Mouse (Mus musculus) heart, embryonic 16.5 days (tissue): ENCODE measurements around the gene Adra2c. TPM values are rescaled to one million over a fixed set of nuclear protein-coding genes. Genes with fewer than 3 reads are reported as not detected.
A peak's percentile ranks its signal among the peaks of the same experiment; 100 is the strongest.

Experiments
- ATAC-seq: fragments of 200-750 bp; cut with Nextera tagmentation; replicated peaks from 2 replicates; pipeline ENCODE4 v1.8.0; 2017; ENCODE audit warnings: moderate number of reproducible peaks; ENCODE audit not compliant: insufficient read depth, low FRiP score; ENCODE audit errors: extremely low read depth
- H3K27ac ChIP-seq: fragments of 300-500 bp; sonication (generic); 2 replicates; pipeline ENCODE4 v1.5.1; 2014; ENCODE audit warnings: mild to moderate bottlenecking, low read length, control low read depth, moderate library complexity
- H3K27me3 ChIP-seq: fragments of 300-500 bp; sonication (generic); 2 replicates; pipeline ENCODE4 v1.6.1; 2014; ENCODE audit warnings: low read length, mixed read lengths; ENCODE audit not compliant: control insufficient read depth, insufficient read depth
- H3K36me3 ChIP-seq: fragments of 300-500 bp; sonication (generic); 2 replicates; pipeline ENCODE4 v1.6.1; 2014; ENCODE audit not compliant: control insufficient read depth, insufficient read depth
- H3K4me1 ChIP-seq: fragments of 300-500 bp; sonication (generic); 2 replicates; pipeline ENCODE4 v1.6.1; 2014; ENCODE audit warnings: low read length, mixed read lengths; ENCODE audit not compliant: control insufficient read depth, insufficient read depth
- H3K4me2 ChIP-seq: fragments of 300-500 bp; sonication (generic); 2 replicates; pipeline ENCODE4 v1.6.1; 2014; ENCODE audit warnings: low read depth, mild to moderate bottlenecking, control low read depth, low read length
- H3K4me3 ChIP-seq: fragments of 300-500 bp; sonication (generic); 2 replicates; pipeline ENCODE4 v1.5.1; 2014; ENCODE audit warnings: mild to moderate bottlenecking, control low read depth, low read length
- H3K9ac ChIP-seq: fragments of 300-500 bp; sonication (generic); 2 replicates; pipeline ENCODE4 v1.6.1; 2014; ENCODE audit warnings: low read length, control low read depth
- H3K9me3 ChIP-seq: fragments of 300-500 bp; sonication (generic); replicated peaks from 2 replicates; pipeline ENCODE4 v1.6.1; 2016; ENCODE audit warnings: low read length; ENCODE audit not compliant: control insufficient read depth
- WGBS: fragments of 180-500 bp; shearing (Covaris S2); extraction: QIAGEN DNeasy Blood & Tissue Kit; methylation state at CpG from one replicate; pipeline ENCODE4 v1.1.7; 2014; 5-methylcytosine and 5-hydroxymethylcytosine counted together
- polyA plus RNA-seq: library from polyadenylated mRNA; unstranded; fragments of >200 nt; fragmentation: Nextera tagmentation; extraction: Ambion mirVana; gene quantifications from 2 replicates; pipeline ENCODE4 v1.2.1, GENCODE M21; 2015

Gene Adra2c
- polyA plus RNA-seq, 1 experiment from 2014 or later = 0.04 TPM

DNA sequence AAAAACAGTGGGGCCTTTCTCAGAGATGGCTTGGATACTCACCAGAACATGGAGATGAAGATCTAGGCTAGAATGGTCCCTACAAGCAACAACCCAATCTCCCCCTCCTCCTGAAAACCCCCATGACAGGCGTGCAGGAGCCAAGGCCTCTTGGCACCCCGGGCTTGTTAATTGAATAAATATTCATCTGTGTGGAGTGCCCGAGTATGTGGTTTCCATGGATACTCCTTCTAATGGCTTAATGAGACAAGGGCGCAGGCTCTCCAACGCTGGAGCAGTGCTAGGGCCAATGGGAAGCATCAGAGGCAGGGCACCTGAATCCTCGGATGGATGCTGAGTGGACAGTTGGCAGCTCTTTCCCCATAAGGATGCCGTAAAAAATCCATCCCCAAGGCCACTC lies 10.6 kb upstream of the Adra2c start:
- no peaks in the 10 kb centered on the region for H3K9me3 ChIP-seq
- no peak overlapping the region for H3K9ac ChIP-seq
- H3K36me3 ChIP-seq = no peaks in the 10 kb centered on the region
- no peaks in the 10 kb centered on the region for H3K4me1 ChIP-seq
- WGBS = 66% methylated on average over 7 of the region's 7 CpGs
- H3K4me2 ChIP-seq = no peak overlapping the region
- no peak overlapping the region for H3K27ac ChIP-seq
- ATAC-seq = no peak
- no peak overlapping the region for H3K4me3 ChIP-seq
- peaks cover 19% of the 10 kb centered on the region for H3K27me3 ChIP-seq

DNA sequence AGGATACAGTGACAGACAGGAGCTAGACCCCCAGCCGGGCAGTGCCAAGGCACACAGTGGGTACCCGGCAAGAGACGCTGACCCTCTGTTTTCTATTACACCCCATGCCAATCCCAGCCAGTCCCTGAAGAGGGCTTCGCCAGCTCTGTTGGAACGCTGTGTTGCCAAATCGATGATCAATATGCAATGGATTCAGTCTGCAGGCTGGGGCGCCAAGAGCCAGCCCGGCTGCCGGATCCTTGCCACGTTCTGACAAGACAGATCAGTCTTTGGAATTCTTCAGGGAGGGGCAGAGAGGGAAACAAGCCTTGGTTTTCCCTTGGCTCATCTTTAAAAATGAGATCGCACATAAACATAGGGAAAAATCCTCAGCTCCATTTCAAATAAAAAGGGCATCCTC lies 2.8 kb upstream of the Adra2c start:
- Histone ChIP-seq H3K36me3 (no peaks in the 10 kb centered on the region), H3K27me3 (peaks cover 58% of the 10 kb centered on the region), H3K4me2 (no peak overlapping the region), H3K4me1 (peaks cover 4% of the 10 kb centered on the region), H3K9me3 (no peaks in the 10 kb centered on the region), H3K9ac (no peak overlapping the region), H3K4me3 (no peak overlapping the region), H3K27ac (no peak overlapping the region)
- 62% methylated on average over 11 of the region's 11 CpGs for WGBS
- no peak for ATAC-seq

DNA sequence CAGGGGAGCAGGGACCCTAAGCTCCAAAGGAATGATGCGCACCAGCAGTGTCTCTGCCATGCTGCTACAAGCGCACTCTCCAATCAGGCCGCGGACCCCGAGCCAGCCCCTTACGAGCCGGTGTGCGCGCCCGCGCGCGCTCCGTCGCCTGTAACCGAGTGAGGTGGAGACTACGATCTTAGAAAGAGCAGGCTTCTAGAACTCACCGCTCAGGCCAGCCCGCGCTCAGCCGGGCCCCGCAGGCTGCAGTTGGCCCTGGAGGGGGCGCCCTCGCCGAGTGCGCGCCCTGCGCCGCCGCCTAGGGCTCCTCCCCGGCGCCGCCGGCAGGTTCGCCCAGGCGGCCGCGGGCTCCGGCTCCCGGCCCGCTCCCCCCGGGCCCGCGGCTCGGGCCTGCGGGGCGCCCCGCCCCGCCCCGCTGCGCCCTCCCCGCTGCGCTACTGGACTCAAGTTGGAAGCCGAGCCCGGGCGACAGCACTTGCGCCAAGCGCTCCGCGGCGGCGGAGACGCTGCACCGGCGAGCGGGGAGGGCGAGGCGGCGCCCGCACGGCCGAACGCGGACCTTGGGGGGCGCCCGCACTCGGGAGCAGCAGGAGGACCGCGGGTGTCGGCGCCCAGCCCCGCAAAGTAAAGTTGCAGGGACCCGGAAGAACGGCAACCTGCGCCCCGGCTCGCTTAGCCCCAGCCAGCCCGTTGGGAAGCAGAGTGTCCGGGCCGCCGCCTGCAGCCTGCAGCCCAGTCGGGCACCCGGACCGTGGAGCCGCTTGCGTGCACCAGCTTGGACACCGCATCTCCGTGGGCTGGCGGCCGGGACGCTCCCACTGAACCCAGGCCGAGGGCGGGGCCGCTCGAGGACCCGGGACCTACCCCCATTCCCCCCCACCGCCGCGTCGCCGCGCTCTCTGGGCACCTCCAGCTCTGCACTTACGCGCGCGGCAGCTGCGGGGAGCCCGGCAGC lies 899 bp downstream of the Adra2c start:
- Histone ChIP-seq H3K27ac (no peak overlapping the region), H3K27me3 (peaks cover 89% of the 10 kb centered on the region), H3K4me2 (peak overlapping the region; percentile 87), H3K9me3 (no peaks in the 10 kb centered on the region), H3K4me3 (peak overlapping the region; percentile 59), H3K4me1 (peaks cover 4% of the 10 kb centered on the region), H3K36me3 (no peaks in the 10 kb centered on the region), H3K9ac (0 out of 2 replicates have a peak overlapping the region, but pooled peaks have one; percentile 7)
- no peak for ATAC-seq
- WGBS = under 1% methylated on average over 115 of the region's 118 CpGs

DNA sequence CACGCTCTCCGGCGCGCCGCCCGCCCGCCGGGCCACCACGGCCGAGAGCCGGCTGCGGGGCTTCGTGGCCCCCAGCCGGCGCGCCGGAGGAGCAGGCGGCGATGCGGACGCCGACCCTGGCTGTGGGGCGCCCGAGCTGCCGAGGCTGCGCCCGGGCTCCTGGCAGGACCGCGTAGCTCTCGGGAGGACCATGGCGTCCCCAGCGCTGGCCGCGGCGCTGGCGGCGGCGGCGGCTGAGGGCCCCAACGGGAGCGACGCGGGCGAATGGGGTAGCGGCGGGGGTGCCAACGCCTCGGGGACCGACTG lies 1.5 kb downstream of the Adra2c start:
- H3K36me3 ChIP-seq = no peaks in the 10 kb centered on the region
- H3K27ac ChIP-seq = no peak overlapping the region
- 0 out of 2 replicates have a peak overlapping the region, but pooled peaks have one; percentile 7 for H3K9ac ChIP-seq
- H3K9me3 ChIP-seq = no peaks in the 10 kb centered on the region
- H3K4me3 ChIP-seq = peak overlapping the region; percentile 59
- peaks cover 92% of the 10 kb centered on the region for H3K27me3 ChIP-seq
- no peak for ATAC-seq
- WGBS = 1% methylated on average over 49 of the region's 49 CpGs
- H3K4me1 ChIP-seq = peaks cover 4% of the 10 kb centered on the region
- H3K4me2 ChIP-seq = peak overlapping the region; percentile 87

DNA sequence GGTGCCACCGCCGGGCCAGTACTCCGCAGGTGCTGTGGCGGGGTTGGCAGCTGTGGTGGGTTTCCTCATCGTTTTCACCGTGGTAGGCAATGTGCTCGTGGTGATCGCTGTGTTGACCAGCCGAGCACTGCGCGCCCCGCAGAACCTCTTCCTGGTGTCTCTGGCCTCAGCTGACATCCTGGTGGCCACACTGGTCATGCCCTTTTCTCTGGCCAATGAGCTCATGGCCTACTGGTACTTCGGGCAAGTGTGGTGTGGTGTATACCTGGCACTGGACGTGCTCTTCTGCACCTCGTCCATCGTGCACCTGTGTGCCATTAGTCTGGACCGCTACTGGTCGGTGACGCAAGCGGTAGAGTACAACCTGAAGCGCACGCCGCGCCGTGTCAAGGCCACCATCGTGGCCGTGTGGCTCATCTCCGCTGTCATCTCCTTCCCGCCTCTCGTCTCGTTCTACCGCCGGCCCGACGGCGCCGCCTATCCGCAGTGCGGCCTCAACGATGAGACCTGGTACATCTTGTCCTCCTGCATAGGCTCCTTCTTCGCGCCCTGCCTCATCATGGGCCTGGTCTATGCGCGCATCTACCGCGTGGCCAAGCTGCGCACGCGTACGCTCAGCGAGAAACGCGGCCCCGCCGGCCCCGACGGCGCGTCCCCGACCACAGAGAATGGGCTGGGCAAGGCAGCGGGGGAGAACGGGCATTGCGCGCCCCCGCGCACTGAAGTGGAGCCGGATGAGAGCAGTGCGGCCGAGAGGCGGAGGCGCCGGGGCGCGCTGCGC lies 2.1 kb downstream of the Adra2c start:
- peaks cover 92% of the 10 kb centered on the region for H3K27me3 ChIP-seq
- no peak overlapping the region for H3K9ac ChIP-seq
- H3K4me1 ChIP-seq = peaks cover 4% of the 10 kb centered on the region
- peak overlapping the region; percentile 87 for H3K4me2 ChIP-seq
- ATAC-seq = no peak
- H3K27ac ChIP-seq = no peak overlapping the region
- H3K36me3 ChIP-seq = no peaks in the 10 kb centered on the region
- 4% methylated on average over 75 of the region's 75 CpGs for WGBS
- H3K4me3 ChIP-seq = peak overlapping the region; percentile 59
- no peaks in the 10 kb centered on the region for H3K9me3 ChIP-seq

DNA sequence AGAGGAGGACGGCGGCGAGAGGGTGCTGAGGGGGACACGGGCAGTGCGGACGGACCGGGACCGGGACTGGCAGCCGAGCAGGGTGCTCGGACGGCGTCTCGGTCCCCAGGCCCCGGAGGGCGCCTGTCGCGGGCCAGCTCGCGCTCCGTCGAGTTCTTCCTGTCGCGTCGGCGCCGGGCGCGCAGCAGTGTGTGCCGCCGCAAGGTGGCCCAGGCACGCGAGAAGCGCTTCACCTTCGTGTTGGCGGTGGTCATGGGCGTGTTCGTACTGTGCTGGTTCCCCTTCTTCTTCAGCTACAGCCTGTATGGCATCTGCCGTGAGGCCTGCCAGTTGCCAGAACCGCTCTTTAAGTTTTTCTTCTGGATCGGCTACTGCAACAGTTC lies 2.7 kb downstream of the Adra2c start:
- 4% methylated on average over 39 of the region's 40 CpGs for WGBS
- peaks cover 86% of the 10 kb centered on the region for H3K27me3 ChIP-seq
- no peaks in the 10 kb centered on the region for H3K9me3 ChIP-seq
- H3K9ac ChIP-seq = no peak overlapping the region
- H3K4me2 ChIP-seq = peak overlapping the region; percentile 45
- ATAC-seq = no peak
- no peaks in the 10 kb centered on the region for H3K36me3 ChIP-seq
- H3K4me1 ChIP-seq = peaks cover 4% of the 10 kb centered on the region
- peak overlapping the region; percentile 33 for H3K4me3 ChIP-seq
- H3K27ac ChIP-seq = no peak overlapping the region

DNA sequence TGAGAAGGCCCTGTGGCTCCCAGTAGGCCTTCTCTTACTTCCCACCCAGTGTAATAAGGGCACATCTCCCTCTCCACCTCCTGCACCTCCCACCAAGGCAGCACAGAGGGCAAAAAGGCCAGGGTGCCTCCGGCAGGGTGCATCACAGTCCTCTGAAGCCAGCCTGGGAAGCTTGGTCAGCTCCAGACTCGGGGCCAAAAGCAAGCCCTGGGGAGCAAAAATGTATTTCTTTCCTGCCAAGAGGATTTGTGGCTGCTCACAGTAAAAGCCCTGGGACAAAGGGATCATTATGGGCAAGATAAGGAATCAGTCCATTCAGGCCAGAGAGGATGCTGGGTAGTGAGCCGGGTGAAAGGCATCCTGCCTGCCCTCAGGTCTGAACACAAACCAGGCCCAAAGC lies 7.2 kb downstream of the Adra2c start:
- H3K4me2 ChIP-seq = no peak overlapping the region
- no peak overlapping the region for H3K4me3 ChIP-seq
- H3K9me3 ChIP-seq = no peaks in the 10 kb centered on the region
- H3K9ac ChIP-seq = no peak overlapping the region
- no peaks in the 10 kb centered on the region; the same call in 1 of the 2 replicates for H3K4me1 ChIP-seq
- H3K36me3 ChIP-seq = no peaks in the 10 kb centered on the region
- H3K27me3 ChIP-seq = peaks cover 52% of the 10 kb centered on the region
- no peak overlapping the region for H3K27ac ChIP-seq
- ATAC-seq = no peak
- WGBS = 49% methylated on average over 3 of the region's 3 CpGs

DNA sequence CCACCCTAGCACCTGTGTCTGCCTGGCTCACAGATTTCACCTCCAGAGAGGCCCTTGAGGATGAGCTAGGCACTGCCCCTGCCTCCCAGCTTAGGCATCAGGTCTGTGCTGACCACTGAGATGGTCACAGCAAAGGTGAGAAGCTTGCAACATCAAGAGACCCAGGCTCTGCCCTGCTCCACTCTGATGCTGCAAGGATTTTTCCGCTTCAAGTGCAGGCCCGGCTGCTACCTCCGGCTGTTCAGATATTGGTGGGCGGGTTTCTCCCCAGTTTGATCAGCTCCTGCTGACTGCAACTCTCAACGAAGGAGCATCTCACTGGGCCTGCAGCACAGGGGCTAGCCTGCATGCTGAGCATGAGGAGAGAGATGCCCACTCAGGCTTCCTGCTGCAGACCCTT lies 8.1 kb downstream of the Adra2c start:
- H3K9me3 ChIP-seq = no peaks in the 10 kb centered on the region
- peaks cover 43% of the 10 kb centered on the region for H3K27me3 ChIP-seq
- no peaks in the 10 kb centered on the region for H3K4me1 ChIP-seq
- H3K9ac ChIP-seq = no peak overlapping the region
- 65% methylated on average over 5 of the region's 5 CpGs for WGBS
- H3K4me3 ChIP-seq = no peak overlapping the region
- no peak for ATAC-seq
- H3K4me2 ChIP-seq = no peak overlapping the region
- no peaks in the 10 kb centered on the region for H3K36me3 ChIP-seq
- H3K27ac ChIP-seq = no peak overlapping the region

DNA sequence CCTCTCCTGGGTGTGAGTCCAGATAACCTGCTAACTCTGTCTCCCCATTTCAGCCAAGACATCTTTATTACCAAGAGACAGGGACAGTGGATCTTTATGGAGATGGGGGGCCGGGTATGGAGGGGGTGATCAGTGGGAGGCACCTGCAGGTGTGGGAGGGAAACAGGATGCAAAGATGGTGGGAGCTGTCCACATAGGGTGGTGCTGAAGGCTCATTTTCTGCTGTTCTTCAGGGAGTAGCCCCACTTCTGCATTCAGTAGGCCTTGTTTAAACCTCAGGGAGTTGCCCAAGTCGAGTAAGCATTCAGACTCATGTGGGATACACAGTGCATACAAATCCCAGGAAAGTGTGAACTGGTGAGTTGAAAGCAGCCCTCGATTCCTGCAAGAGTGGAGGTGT lies 21.5 kb downstream of the Adra2c start:
- no peaks in the 10 kb centered on the region for H3K36me3 ChIP-seq
- no peak overlapping the region for H3K4me3 ChIP-seq
- no peaks in the 10 kb centered on the region for H3K4me1 ChIP-seq
- H3K27ac ChIP-seq = no peak overlapping the region
- 14% methylated on average over 3 of the region's 3 CpGs for WGBS
- H3K4me2 ChIP-seq = no peak overlapping the region
- H3K9ac ChIP-seq = no peak overlapping the region
- ATAC-seq = no peak
- no peaks in the 10 kb centered on the region for H3K9me3 ChIP-seq
- peaks cover 8% of the 10 kb centered on the region for H3K27me3 ChIP-seq
